Mouse (Mus musculus): ENCODE data around the gene Kremen1. TPM values are rescaled to one million over a fixed set of nuclear protein-coding genes. Genes with fewer than 3 reads are reported as not detected.
A peak's percentile ranks its signal among the peaks of the same experiment; 100 is the strongest.

Kremen1 gene
- polyA plus RNA-seq (2012; rRNA removed) (0.95 and 1.0 TPM in 2 replicates), polyA plus RNA-seq (2014; fragmentation: Nextera tagmentation; extraction: Ambion mirVana) (0.47 and 0.77 TPM in 2 replicates)

- Histone ChIP-seq H3K36me3 (replicated peaks; ENCODE audit: control insufficient read depth, insufficient read depth, low read depth) (no peaks in the 10 kb centered on the region), H3K9ac (replicated peaks) (peak within 1 kb of the TSS; percentile 59), H3K4me3 (ENCODE audit: insufficient read depth in 1 of 2, low read depth in 2 of 2, low read length in 2 of 2) (peak within 1 kb of the TSS; percentile 71 to 73), H3K9me3 (ENCODE audit: control insufficient read depth, low read length) (no peaks in the 10 kb centered on the region), H3K27me3 (ENCODE audit: control insufficient read depth, insufficient read depth, low read length) (peaks cover 25% of the 10 kb centered on the region), H3K27ac (no peak within 1 kb of the TSS), H3K4me1 (replicated peaks; ENCODE audit: control insufficient read depth in 2 of 2, insufficient read depth in 2 of 2, low read length in 1 of 2) (peaks cover 2 to 7% of the 10 kb centered on the region in 2 experiments; a peak in 2 of 4 replicates), H3K4me2 (ENCODE audit: low read depth) (peak within 1 kb of the TSS; percentile 75)
- no peak for TF ChIP-seq EP300 (IDR thresholded peaks at IDR 0.05; ENCODE audit: low read depth)
- TF ChIP-seq CTCF (IDR thresholded peaks at IDR 0.05; ENCODE audit: low read depth): no peak
- 2% methylated on average over 63 of the region's 80 CpGs for WGBS (ENCODE audit: insufficient replicate concordance)
- DNase-seq (ENCODE audit: low read depth in 3 of 3, low spot score in 3 of 3) (peak; percentile 73 to 79 (median 73)), ATAC-seq (ENCODE audit: insufficient read depth) (peak; percentile 99)
Observed at GRCm38 (mm10) chr11:5261508-5262392, at the start of gene Kremen1. TSS of gene Kremen1 (minus strand) at chr11:5261558.

GRCm38 (mm10) chr11:5307024-5307905 is 45.9 kb upstream of the Kremen1 start:
- H3K27ac ChIP-seq: no peak overlapping the region
- no peaks in the 10 kb centered on the region for H3K36me3 ChIP-seq (replicated peaks; ENCODE audit: control insufficient read depth, insufficient read depth, low read depth)
- 56% methylated on average over 13 of the region's 13 CpGs for WGBS (ENCODE audit: insufficient replicate concordance)
- no peak overlapping the region for H3K4me3 ChIP-seq (ENCODE audit: insufficient read depth in 1 of 2, low read depth in 2 of 2, low read length in 2 of 2)
- 0 out of 4 replicates have a peak, but pooled peaks cover 0 to 6% of the 10 kb centered on the region in 2 experiments for H3K4me1 ChIP-seq (replicated peaks; ENCODE audit: control insufficient read depth in 2 of 2, insufficient read depth in 2 of 2, low read length in 1 of 2)
- no peaks in the 10 kb centered on the region for H3K9me3 ChIP-seq (ENCODE audit: control insufficient read depth, low read length)
- H3K9ac ChIP-seq (replicated peaks): no peak overlapping the region
- no peak for DNase-seq (ENCODE audit: low read depth in 3 of 3, low spot score in 3 of 3)
- ATAC-seq (ENCODE audit: insufficient read depth): no peak
- H3K4me2 ChIP-seq (ENCODE audit: low read depth): no peak overlapping the region
- no peak for TF ChIP-seq EP300 (IDR thresholded peaks at IDR 0.05; ENCODE audit: low read depth)
- TF ChIP-seq CTCF (IDR thresholded peaks at IDR 0.05; ENCODE audit: low read depth): no peak
- H3K27me3 ChIP-seq (ENCODE audit: control insufficient read depth, insufficient read depth, low read length): no peaks in the 10 kb centered on the region

DNA sequence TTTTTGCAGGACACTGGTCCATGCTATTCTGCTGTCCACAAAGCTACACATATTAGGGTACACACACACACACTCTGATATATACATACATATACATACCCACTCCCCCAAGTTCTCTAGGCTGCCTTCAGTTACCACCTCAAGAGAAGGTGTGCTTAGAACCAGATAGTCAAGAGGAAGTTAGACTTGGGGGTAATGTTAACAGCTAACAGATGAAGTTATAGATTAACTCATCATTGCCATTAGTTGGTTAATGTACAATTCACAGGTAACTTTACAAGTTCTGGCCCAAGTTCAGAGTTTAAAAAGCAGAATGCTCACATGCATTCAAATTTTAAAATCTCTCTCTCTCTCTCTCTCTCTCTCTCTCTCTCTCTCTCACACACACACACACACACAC is 44.7 kb upstream of the Kremen1 start:
- Histone ChIP-seq H3K4me3 (ENCODE audit: insufficient read depth in 1 of 2, low read depth in 2 of 2, low read length in 2 of 2) (no peak overlapping the region), H3K27me3 (ENCODE audit: control insufficient read depth, insufficient read depth, low read length) (no peaks in the 10 kb centered on the region), H3K4me2 (ENCODE audit: low read depth) (no peak overlapping the region), H3K27ac (no peak overlapping the region), H3K36me3 (replicated peaks; ENCODE audit: control insufficient read depth, insufficient read depth, low read depth) (no peaks in the 10 kb centered on the region), H3K9me3 (ENCODE audit: control insufficient read depth, low read length) (no peaks in the 10 kb centered on the region), H3K9ac (replicated peaks) (no peak overlapping the region), H3K4me1 (replicated peaks; ENCODE audit: control insufficient read depth in 2 of 2, insufficient read depth in 2 of 2, low read length in 1 of 2) (0 out of 4 replicates have a peak, but pooled peaks cover 0 to 6% of the 10 kb centered on the region in 2 experiments)
- DNase-seq (ENCODE audit: low read depth in 3 of 3, low spot score in 3 of 3): no peak
- ATAC-seq (ENCODE audit: insufficient read depth): no peak
- TF ChIP-seq EP300 (IDR thresholded peaks at IDR 0.05; ENCODE audit: low read depth) (no peak), CTCF (IDR thresholded peaks at IDR 0.05; ENCODE audit: low read depth) (no peak)

DNA sequence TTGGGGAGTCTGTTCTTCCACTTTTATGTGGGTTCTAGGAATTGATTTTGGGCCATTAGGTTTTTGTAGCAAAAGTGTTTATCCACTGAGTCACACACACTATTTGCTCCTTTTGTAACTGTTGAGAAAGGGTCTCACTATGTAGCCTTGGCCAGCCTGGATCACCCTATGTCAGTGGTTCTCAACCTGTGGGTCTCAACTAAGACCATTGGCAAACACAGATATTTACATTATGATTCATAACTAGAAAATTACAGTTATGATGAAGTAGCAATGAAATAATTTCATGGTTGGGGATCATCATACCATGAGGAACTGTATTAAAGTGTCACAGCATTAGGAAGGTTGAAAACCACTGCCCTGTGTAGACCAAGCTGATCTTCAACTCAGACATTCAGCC is 43.2 kb upstream of the Kremen1 start:
- TF ChIP-seq EP300 (IDR thresholded peaks at IDR 0.05; ENCODE audit: low read depth) (no peak), CTCF (IDR thresholded peaks at IDR 0.05; ENCODE audit: low read depth) (no peak)
- Histone ChIP-seq H3K9me3 (ENCODE audit: control insufficient read depth, low read length) (no peaks in the 10 kb centered on the region), H3K27me3 (ENCODE audit: control insufficient read depth, insufficient read depth, low read length) (no peaks in the 10 kb centered on the region), H3K9ac (replicated peaks) (no peak overlapping the region), H3K4me2 (ENCODE audit: low read depth) (no peak overlapping the region), H3K4me1 (replicated peaks; ENCODE audit: control insufficient read depth in 2 of 2, insufficient read depth in 2 of 2, low read length in 1 of 2) (0 out of 4 replicates have a peak, but pooled peaks cover 0 to 6% of the 10 kb centered on the region in 2 experiments), H3K27ac (no peak overlapping the region), H3K4me3 (ENCODE audit: insufficient read depth in 1 of 2, low read depth in 2 of 2, low read length in 2 of 2) (no peak overlapping the region), H3K36me3 (replicated peaks; ENCODE audit: control insufficient read depth, insufficient read depth, low read depth) (no peaks in the 10 kb centered on the region)
- ATAC-seq (ENCODE audit: insufficient read depth) (no peak), DNase-seq (ENCODE audit: low read depth in 3 of 3, low spot score in 3 of 3) (no peak)

- Histone ChIP-seq H3K4me3 (ENCODE audit: insufficient read depth in 1 of 2, low read depth in 2 of 2, low read length in 2 of 2) (no peak overlapping the region), H3K4me2 (ENCODE audit: low read depth) (no peak overlapping the region), H3K27me3 (ENCODE audit: control insufficient read depth, insufficient read depth, low read length) (no peaks in the 10 kb centered on the region), H3K9ac (replicated peaks) (no peak overlapping the region), H3K9me3 (ENCODE audit: control insufficient read depth, low read length) (no peaks in the 10 kb centered on the region), H3K36me3 (replicated peaks; ENCODE audit: control insufficient read depth, insufficient read depth, low read depth) (no peaks in the 10 kb centered on the region), H3K27ac (no peak overlapping the region), H3K4me1 (replicated peaks; ENCODE audit: control insufficient read depth in 2 of 2, insufficient read depth in 2 of 2, low read length in 1 of 2) (peaks cover 0 to 17% of the 10 kb centered on the region in 2 experiments; a peak in 2 of 4 replicates)
- no peak for TF ChIP-seq EP300 (IDR thresholded peaks at IDR 0.05; ENCODE audit: low read depth)
- no peak for TF ChIP-seq CTCF (IDR thresholded peaks at IDR 0.05; ENCODE audit: low read depth)
- ATAC-seq (ENCODE audit: insufficient read depth) (no peak), DNase-seq (ENCODE audit: low read depth in 3 of 3, low spot score in 3 of 3) (no peak)
- 47% methylated on average over 1 of the region's 1 CpGs for WGBS (ENCODE audit: insufficient replicate concordance)
Observed at GRCm38 (mm10) chr11:5298007-5298372, 36.6 kb upstream of the Kremen1 start.
